Mouse (Mus musculus) heart, embryonic 14.5 days (tissue): ENCODE data around the gene Armc3. TPM values are rescaled to one million over a fixed set of nuclear protein-coding genes. Genes with fewer than 3 reads are reported as not detected.

ENCODE experiments used
- ATAC-seq: fragments of 200-750 bp; cut with Nextera tagmentation; 2 replicates; pipeline ENCODE4 v1.8.0; 2017; ENCODE audit warnings: low read depth, moderate TSS enrichment; ENCODE audit not compliant: insufficient number of reproducible peaks, insufficient read depth, low FRiP score
- H3K27ac ChIP-seq, 2 experiments: fragments of 200-500 bp in 1 of 2; fragments of 300-500 bp in 1 of 2; sonication (generic) in 1 of 2; replicated peaks in 1 of 2; 2 replicates each; pipeline ENCODE4 v1.5.1; 2012 to 2014; ENCODE audit warnings: low read depth in 2 of 2, low read length in 2 of 2, control low read depth in 1 of 2, mild to moderate bottlenecking in 1 of 2, mixed read lengths in 1 of 2; ENCODE audit not compliant: control insufficient read depth in 1 of 2, insufficient read depth in 1 of 2
- H3K27me3 ChIP-seq: fragments of 300-500 bp; sonication (generic); 2 replicates; pipeline ENCODE4 v1.6.1; 2014; ENCODE audit warnings: mild to moderate bottlenecking, low read length, control low read depth; ENCODE audit not compliant: control insufficient read depth, insufficient read depth
- H3K36me3 ChIP-seq: fragments of 300-500 bp; sonication (generic); 2 replicates; pipeline ENCODE4 v1.6.1; 2014; ENCODE audit warnings: mild to moderate bottlenecking, control low read depth, low read length, mixed read lengths; ENCODE audit not compliant: control insufficient read depth, insufficient read depth
- H3K4me1 ChIP-seq, 2 experiments: fragments of 200-500 bp in 1 of 2; fragments of 300-500 bp in 1 of 2; sonication (generic) in 1 of 2; 2 replicates each; pipeline ENCODE4 v1.6.1; 2012 to 2014; ENCODE audit warnings: low read length in 2 of 2, control low read depth in 1 of 2, mixed read lengths in 1 of 2; ENCODE audit not compliant: control insufficient read depth in 2 of 2, insufficient read depth in 2 of 2
- H3K4me2 ChIP-seq: fragments of 300-500 bp; sonication (generic); 2 replicates; pipeline ENCODE4 v1.6.1; 2014; ENCODE audit warnings: mild to moderate bottlenecking, low read length
- H3K4me3 ChIP-seq, 2 experiments: fragments of 200-500 bp in 1 of 2; fragments of 300-500 bp in 1 of 2; sonication (generic) in 1 of 2; 2 replicates each; pipeline ENCODE4 v1.5.1; 2012 to 2014; ENCODE audit warnings: low read length in 2 of 2, mild to moderate bottlenecking in 2 of 2, control low read depth in 1 of 2, low read depth in 1 of 2, moderate library complexity in 1 of 2; ENCODE audit not compliant: control insufficient read depth in 1 of 2, insufficient read depth in 1 of 2
- H3K9ac ChIP-seq: fragments of 300-500 bp; sonication (generic); 2 replicates; pipeline ENCODE4 v1.6.1; 2014; ENCODE audit warnings: mild to moderate bottlenecking, low read length
- H3K9me3 ChIP-seq: fragments of 300-500 bp; sonication (generic); 2 replicates; pipeline ENCODE4 v1.6.1; 2016; ENCODE audit warnings: low read length, control low read depth; ENCODE audit not compliant: control insufficient read depth
- WGBS: fragments of 180-500 bp; shearing (Covaris S2); extraction: QIAGEN DNeasy Blood & Tissue Kit; methylation state at CpG from one replicate; pipeline ENCODE4 v1.1.7; 2014; 5-methylcytosine and 5-hydroxymethylcytosine counted together
- polyA plus RNA-seq: library from polyadenylated mRNA; unstranded; fragments of >200 nt; fragmentation: Nextera tagmentation; extraction: Ambion mirVana; gene quantifications from 2 replicates; pipeline ENCODE4 v1.2.1, GENCODE M21; 2014

Armc3 gene
- polyA plus RNA-seq = not detected in 2 replicates

DNA sequence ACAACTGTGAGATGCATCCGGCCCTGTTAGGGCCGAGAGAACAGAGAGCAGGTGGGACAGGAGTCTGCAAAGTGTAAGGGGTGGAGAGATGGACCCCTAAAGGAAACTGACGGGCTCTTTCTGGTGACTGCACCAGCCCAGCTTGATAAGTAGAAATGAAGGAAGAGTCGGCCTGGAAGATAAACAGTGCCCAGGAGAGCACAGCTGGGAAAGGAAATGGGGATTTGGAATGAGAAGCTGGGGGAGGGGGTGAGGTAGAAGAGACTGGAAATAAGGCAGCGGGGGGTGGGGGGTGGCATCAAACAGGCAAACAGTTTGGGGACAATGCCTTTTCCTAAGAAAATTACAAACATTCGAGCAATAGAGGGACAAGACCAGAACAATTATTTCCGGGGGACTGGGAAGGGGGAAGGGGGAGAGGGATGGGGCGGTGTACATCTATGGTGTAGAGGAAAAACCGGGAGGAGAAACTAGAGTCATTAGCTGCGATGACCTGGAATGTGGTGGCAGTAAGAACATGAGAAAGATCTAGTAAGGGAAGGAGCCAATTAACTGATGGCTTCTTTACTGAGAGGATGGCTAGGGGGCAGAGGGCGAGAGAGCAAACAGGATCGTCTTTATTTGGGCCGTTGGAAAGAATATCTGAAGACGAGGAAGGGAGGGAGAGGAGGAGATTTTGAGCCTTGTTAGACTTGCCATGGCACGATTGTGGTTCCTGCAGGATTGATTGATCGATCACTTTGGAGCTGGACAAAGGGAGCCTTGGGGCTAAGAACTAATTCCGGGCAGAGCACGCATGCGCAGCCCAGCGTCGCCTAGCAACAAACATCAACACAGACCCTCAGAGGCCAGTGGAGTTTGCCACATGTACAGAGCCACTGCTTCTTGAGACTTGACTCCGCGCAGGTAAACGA lies at the start of gene Armc3:
Gene Armc3, plus strand, starts transcription at position 851 of the 914 bp plus-strand sequence.
- peak; percentile 69; the same call in 1 of the 2 replicates for ATAC-seq
- Histone ChIP-seq H3K9me3 (no peaks in the 10 kb centered on the region), H3K36me3 (no peaks in the 10 kb centered on the region), H3K9ac (peak within 1 kb of the TSS; percentile 72), H3K27me3 (no peaks in the 10 kb centered on the region), H3K27ac (no peak within 1 kb of the TSS), H3K4me3 (peak within 1 kb of the TSS; percentile 48 to 68), H3K4me1 (peaks cover 5 to 8% of the 10 kb centered on the region in 2 experiments; a peak in 2 of 4 replicates), H3K4me2 (peak within 1 kb of the TSS; percentile 61)
- WGBS = 18% methylated on average over 24 of the region's 24 CpGs

DNA sequence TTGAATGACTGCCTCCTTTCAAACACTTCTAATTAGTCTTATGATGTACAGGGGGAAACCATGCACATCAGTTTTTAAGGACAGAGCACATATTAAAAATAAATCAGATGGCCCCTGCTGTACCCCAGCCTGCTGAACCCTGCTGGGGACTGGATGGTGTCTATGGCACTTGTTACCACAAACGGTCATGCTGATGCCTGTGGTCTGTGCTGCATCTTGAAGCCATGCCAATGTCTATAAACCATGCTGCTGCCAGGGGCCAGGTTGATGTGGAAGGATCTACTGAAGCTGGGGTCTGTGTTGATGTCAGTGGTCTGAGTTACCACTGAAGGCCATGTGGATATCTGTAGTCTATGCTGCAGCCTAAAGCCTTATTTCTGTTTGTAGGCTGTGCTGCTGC lies 46.4 kb upstream of the Armc3 start:
- Histone ChIP-seq H3K4me1 (peaks cover 5 to 6% of the 10 kb centered on the region in 2 experiments; a peak in 3 of 4 replicates), H3K27ac (no peak overlapping the region), H3K4me2 (no peak overlapping the region), H3K9ac (no peak overlapping the region), H3K4me3 (no peak overlapping the region), H3K36me3 (no peaks in the 10 kb centered on the region), H3K9me3 (no peaks in the 10 kb centered on the region), H3K27me3 (no peaks in the 10 kb centered on the region)
- ATAC-seq = no peak
- WGBS = 63% methylated on average over 1 of the region's 1 CpGs

DNA sequence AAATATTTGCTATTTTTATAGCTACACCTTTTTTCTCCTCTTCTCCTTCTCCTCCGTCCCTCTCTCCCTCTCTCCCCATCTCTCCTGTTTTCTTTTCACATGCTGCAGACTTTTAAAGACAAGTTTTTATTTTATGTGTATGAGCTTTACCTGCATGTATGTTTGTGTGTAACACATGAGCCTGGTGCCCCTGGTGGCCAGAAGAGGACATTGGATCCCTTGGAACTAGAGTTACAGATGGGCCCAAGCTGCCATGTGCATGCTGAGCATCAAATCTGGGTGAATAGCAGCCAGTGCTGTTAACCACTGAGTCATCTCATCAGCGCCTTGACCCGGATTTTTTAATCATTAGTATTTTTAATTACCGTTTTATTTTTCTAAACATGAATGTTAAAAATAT lies 42.9 kb upstream of the Armc3 start:
- no peaks in the 10 kb centered on the region for H3K9me3 ChIP-seq
- H3K9ac ChIP-seq = no peak overlapping the region
- no peak overlapping the region for H3K4me3 ChIP-seq
- ATAC-seq = no peak
- 0 out of 4 replicates have a peak, but pooled peaks cover 0 to 3% of the 10 kb centered on the region in 2 experiments for H3K4me1 ChIP-seq
- H3K4me2 ChIP-seq = no peak overlapping the region
- H3K27me3 ChIP-seq = no peaks in the 10 kb centered on the region
- no peak overlapping the region for H3K27ac ChIP-seq
- 65% methylated on average over 4 of the region's 4 CpGs for WGBS
- no peaks in the 10 kb centered on the region for H3K36me3 ChIP-seq

DNA sequence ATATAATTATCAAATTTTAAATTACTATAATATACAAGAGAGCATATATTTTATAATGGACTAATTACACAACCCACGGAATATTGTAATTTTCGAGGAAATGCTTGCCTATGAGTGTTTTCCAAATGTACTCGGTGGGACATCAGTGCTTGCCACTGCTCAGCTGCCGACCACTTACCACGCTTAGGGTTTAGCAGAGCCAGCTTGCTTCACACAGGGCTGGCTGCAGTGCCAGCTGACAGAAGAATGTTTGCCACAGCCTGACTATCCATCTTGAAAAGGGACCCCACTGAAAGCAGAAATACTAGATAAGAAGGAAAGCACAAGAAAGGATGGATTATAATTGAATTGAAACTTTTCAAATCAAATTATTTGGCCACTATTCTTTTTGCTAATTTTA lies 39.6 kb upstream of the Armc3 start:
- H3K4me2 ChIP-seq = no peak overlapping the region
- H3K27ac ChIP-seq = no peak overlapping the region
- 0 out of 4 replicates have a peak, but pooled peaks cover 0 to 3% of the 10 kb centered on the region in 2 experiments for H3K4me1 ChIP-seq
- H3K9me3 ChIP-seq = no peaks in the 10 kb centered on the region
- ATAC-seq = no peak
- no peaks in the 10 kb centered on the region for H3K36me3 ChIP-seq
- WGBS = 75% methylated on average over 5 of the region's 5 CpGs
- no peak overlapping the region for H3K9ac ChIP-seq
- H3K4me3 ChIP-seq = no peak overlapping the region
- no peaks in the 10 kb centered on the region for H3K27me3 ChIP-seq

GRCm38 (mm10) chr2:19160368-19161114 lies 38.6 kb upstream of the Armc3 start:
- Histone ChIP-seq H3K9me3 (no peaks in the 10 kb centered on the region), H3K27me3 (no peaks in the 10 kb centered on the region), H3K4me1 (0 out of 4 replicates have a peak, but pooled peaks cover 0 to 3% of the 10 kb centered on the region in 2 experiments), H3K9ac (no peak overlapping the region), H3K4me3 (no peak overlapping the region), H3K4me2 (no peak overlapping the region), H3K27ac (no peak overlapping the region), H3K36me3 (no peaks in the 10 kb centered on the region)
- ATAC-seq = no peak
- WGBS = 24% methylated on average over 8 of the region's 8 CpGs

DNA sequence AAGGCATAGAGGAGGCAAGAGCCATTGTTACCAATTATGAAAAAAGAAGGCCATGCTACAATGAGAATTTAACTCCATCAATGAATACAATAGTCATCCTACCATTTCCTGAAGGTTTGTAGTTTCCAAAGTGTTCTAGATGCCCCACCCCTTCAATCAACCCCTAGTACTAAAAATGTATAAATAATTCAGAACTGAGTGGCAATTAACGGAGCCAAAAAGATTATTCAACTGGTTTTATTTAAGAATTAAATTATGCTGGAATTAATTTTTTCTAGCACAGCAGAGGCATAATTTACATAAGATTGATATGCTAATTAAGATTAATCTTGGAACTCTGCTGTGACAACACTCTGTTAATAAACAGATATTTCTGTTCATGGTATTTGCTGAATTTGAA lies 34.9 kb upstream of the Armc3 start:
- Histone ChIP-seq H3K9me3 (no peaks in the 10 kb centered on the region), H3K4me3 (no peak overlapping the region), H3K36me3 (no peaks in the 10 kb centered on the region), H3K27me3 (no peaks in the 10 kb centered on the region), H3K27ac (no peak overlapping the region), H3K9ac (no peak overlapping the region), H3K4me1 (0 out of 4 replicates have a peak, but pooled peaks cover 0 to 3% of the 10 kb centered on the region in 2 experiments), H3K4me2 (no peak overlapping the region)
- 81% methylated on average over 1 of the region's 1 CpGs for whole genome bisulfite sequencing
- no peak for ATAC-seq

GRCm38 (mm10) chr2:19176827-19177236 lies 22.3 kb upstream of the Armc3 start:
- H3K36me3 ChIP-seq = no peaks in the 10 kb centered on the region
- H3K4me2 ChIP-seq = peak overlapping the region; percentile 24; the same call in 1 of the 2 replicates
- H3K27ac ChIP-seq = peak overlapping the region in 1 of 2 experiments; percentile 50; a peak in 3 of 4 replicates
- ATAC-seq = no peak
- H3K27me3 ChIP-seq = no peaks in the 10 kb centered on the region
- WGBS = 8% methylated on average over 1 of the region's 1 CpGs
- no peaks in the 10 kb centered on the region for H3K9me3 ChIP-seq
- H3K4me3 ChIP-seq = no peak overlapping the region
- peaks cover 3 to 16% of the 10 kb centered on the region in 2 experiments for H3K4me1 ChIP-seq
- H3K9ac ChIP-seq = no peak overlapping the region
